Mouse (Mus musculus): ENCODE results near the gene Entr1. TPM values are rescaled to one million over a fixed set of nuclear protein-coding genes. Genes with fewer than 3 reads are reported as not detected.

Entr1 gene
- total RNA-seq, 1 experiment from 2014 or later = 83.7 TPM

DNA sequence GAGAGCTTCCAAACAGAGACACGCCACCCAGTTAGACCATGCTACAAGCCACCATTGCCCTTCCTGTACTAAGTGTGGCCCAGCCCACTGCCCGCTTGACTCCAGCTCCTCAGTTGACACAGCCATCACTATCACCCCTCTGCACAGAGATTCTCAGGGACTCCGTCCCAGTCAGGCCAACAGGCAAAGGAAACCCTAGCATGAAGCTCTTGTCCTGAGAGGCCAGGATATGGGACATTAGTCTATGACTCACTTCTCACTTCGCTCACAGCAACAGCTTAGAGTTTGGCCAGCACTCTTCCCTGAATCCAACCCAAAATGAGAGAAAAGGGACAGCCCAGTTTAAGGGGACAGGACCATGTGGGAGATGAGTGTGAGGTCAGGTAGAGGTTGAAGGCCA lies 34.7 kb downstream of the Entr1 start:
- ATAC-seq (replicated peaks; ENCODE audit: insufficient number of reproducible peaks, low FRiP score, low TSS enrichment, poor library complexity, severe bottlenecking) = no peak

DNA sequence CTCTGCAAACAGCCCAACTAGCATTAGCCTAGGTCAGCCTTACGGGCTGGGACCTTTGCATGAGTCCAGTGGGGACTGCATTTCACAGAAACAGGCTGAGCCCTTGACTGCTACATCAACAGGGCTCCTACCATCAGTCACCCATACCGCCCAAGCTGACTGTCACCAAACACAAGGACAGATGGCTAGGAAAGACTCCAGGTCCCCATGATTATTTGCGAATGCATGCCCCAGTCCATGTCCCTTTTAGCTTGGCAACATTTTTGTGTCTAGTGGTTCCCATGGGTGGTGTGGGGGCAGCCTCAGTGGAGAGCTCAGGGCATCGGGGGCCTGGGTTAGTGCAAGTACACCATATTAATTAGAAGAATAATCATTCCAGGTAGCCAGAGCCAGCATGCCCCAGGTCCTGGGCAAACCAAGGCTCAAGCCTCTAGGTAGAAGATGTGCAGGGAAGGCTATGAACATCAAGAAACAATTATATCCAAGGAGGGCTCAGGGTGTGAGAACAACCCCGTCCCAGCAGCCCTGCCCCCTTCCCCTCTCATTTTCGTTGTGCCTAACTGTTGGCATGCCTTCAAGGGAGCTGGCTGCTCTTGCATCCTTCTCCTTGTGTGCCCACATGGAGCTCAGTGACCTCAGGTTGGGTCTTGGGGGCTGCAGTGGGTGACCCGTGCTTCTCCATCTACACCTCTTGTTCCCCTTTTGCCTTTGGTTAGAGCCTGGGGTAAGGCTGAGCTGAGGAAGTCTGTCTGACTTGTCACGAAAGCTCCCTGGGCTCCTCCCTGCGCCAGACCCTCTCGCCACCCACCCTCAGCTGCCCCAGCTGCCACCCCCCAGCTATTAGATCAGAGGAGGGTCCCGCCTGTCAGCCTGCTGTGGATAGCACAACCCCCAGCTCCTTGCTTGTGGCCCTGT lies 35.8 kb downstream of the Entr1 start:
- ATAC-seq (replicated peaks; ENCODE audit: insufficient number of reproducible peaks, low FRiP score, low TSS enrichment, poor library complexity, severe bottlenecking) = no peak

DNA sequence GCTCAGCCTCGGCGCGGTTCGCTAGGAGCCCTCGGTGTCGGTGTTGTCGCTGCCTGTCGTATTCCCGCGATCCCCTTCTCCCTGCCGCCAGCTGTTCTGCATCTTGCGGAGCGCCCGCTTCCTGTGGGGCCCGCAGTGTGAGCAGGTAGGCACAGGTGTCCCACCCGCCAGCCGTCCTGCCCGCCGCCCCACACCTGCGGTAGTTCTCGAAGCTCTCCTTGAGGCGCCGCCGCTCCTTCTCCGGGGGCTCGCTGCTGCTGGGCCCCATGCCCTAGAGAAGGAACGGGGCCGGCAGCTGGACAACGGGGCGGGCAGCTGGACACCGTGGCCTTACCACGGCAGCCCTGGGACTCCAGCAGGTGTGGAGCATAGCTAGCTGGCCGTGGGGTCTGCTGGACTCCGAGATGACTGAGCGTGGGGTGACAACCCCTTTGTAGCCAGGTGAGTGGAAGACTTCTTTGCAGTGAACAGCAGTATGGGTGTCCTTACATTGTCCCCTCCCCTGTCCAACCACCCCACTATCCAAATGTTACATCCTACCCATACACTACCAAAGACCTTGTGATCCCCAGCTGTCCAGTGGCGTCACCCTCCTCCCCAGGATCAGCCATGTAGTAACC lies 36.7 kb downstream of the Entr1 start:
- ATAC-seq (replicated peaks; ENCODE audit: insufficient number of reproducible peaks, low FRiP score, low TSS enrichment, poor library complexity, severe bottlenecking) = no peak

DNA sequence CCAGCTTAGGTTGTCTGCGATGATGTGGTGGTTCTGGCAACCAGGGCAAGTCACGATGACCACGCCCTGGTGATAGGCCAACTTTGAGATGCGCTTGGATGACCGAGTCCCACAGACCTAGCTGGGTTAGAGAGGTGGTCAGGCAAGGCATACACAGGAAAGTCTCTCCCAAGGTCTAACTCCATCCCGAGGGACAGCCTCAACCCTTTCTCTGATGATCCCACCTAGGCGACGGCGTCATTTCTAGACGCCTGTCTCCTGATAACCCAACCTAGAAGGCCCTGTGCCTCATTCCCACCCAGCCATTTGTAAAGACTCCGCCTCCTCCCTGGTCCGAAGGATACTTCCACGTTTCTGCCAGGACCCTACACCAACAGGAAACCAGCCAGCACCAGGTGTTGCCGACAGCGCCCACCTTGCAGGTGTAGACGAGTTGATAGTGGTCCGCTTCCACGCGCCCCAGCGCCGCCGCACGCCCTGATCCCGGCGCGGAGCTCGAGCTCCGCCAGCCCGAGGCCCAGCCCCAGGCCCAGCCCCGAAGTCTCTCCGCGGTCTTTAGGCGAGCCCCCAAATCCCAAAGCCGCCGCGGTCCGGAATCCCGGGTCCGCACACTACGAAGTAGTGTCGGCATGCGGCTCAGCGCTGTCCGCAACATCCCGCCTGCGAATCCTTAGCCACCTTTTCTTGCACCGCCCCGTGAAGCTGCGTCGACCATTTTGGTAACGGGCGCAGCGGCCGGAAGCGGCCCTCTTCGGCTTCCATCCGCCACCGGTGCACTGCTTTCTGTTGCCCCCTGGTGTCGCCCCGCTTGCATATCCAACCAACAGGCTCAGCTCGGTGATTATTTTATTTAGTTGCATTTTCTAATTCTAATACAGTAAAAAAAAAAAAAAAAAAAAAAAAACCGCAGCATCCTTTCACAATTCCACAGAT lies 37.5 kb downstream of the Entr1 start, which contains the start of gene Dnlz:
Dnlz (minus strand) TSS at position 753 of the 933 bp plus-strand sequence.
- ATAC-seq (replicated peaks; ENCODE audit: insufficient number of reproducible peaks, low FRiP score, low TSS enrichment, poor library complexity, severe bottlenecking) = peak; percentile 84

DNA sequence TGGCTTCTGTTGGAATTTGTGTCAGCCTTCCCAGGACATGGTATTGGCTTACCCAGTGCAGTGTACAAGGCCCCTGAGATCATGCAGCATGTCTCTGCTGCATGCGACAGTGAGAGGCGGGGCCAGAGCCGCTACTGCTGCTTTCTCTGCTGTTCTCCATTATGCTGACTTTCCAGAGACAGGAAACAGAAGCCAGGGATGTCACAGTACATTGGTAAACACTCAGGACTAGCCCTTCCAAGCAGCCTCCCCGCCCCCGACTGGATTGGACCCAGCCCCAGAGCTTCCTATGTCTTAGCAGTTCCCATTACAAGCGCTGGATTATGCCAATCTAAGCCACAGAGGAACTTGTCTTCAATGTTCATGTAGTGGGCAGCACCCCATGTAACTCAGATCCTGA lies 40.9 kb downstream of the Entr1 start:
- ATAC-seq (replicated peaks; ENCODE audit: insufficient number of reproducible peaks, low FRiP score, low TSS enrichment, poor library complexity, severe bottlenecking) = no peak

DNA sequence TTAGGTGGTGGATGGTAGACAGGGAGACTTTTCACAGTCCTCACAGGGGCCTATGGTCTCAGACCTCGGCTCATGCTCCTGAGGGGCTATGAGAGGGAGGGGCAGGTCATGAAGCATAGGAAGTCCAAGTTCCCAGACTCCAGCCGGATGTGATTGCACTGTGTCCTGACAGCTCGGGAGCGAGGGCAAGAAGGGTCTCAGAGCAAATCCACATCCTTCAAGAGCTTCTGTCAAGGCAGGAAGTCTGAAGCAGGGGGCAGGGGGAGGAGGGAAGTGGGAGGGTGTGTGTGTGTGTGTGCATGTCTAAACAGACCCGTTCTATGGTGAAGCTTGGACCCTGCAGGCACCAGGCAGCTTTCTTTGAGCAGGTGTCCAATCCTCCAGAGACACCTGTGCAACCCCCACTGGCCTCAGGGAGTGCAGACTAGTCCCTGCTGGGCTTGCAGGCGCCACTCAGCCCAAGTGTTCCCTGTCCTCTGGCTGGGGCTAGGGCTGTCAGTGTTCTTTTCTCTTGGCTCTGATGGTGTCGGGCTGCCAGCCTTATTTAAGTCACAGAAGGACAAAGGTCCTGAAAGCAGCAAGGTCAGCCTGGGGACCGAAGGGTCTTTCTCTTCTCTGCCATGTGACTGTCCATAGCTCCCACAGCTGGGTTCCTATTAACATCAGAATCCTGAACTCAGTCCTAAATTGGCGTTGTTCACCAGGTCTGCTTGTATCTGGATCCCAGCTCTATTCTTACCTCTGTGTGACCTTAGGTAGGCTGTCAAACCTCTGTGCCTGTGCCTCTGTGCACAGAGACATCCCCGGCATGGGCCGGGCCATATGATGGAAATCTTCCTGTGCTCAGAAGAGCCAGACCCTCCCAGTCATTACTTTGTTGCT lies 46.3 kb downstream of the Entr1 start:
- ATAC-seq (replicated peaks; ENCODE audit: insufficient number of reproducible peaks, low FRiP score, low TSS enrichment, poor library complexity, severe bottlenecking) = no peak

DNA sequence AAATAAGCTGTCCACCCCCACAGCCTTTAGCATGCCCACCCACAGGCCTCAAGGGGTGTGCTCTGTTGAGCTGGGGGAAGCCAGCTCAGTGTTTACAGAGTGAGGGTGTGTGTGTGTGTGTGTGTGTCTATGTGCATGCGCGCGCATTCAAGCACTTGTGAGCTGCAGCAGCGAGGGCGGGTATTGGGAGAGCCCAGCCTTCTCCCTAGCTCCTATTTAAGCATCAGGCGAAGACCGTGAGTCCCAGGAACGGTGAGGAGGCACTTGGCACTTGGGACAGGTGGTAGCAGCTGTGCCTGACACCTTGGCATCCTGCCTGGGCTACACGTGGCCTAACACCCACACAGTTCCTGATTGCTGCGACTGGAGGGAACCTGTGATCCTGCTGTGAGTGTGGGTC lies 47.1 kb downstream of the Entr1 start:
- no peak for ATAC-seq (replicated peaks; ENCODE audit: insufficient number of reproducible peaks, low FRiP score, low TSS enrichment, poor library complexity, severe bottlenecking)

DNA sequence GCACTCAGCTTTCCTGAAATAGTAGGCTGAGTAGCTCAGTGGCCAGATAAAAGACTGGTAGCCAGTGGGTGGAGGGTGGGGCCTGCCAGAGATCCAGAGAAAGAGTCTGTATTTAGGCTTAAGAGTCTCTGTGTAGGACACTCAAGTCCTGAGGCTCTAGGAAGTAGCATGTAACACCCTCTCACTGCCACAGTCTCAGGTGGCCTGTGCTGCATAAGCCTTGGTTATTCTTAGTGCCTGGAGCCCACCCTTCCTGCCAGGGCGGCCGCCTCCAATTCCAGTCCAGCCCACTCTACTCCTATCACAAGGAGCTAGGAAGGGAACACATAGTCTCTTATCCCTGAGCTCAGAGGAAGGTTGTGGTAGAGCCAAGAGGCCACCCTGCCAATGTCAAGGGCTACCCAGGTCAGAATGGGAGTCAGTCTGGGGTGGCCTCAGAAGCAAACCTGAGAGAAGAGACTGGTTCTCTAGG lies 47.6 kb downstream of the Entr1 start:
- ATAC-seq (replicated peaks; ENCODE audit: insufficient number of reproducible peaks, low FRiP score, low TSS enrichment, poor library complexity, severe bottlenecking) = no peak

DNA sequence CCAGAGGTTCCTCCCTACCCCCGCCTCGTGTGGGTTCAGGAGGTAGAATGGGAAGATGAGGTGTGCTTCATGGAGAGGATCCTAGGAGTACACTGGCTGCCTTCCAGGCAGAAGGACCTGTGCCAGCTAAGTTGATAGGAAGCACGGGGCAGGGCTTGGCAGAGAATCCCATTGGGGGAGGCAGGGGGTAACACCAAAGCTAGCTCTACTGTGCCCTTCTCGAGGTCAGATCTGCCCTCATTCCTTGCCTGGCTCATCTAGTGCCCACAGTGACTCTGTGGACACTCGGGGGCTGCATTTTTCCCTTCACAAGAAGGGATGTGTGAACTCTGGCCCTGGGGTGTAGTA lies 49.9 kb downstream of the Entr1 start:
- no peak for ATAC-seq (replicated peaks; ENCODE audit: insufficient number of reproducible peaks, low FRiP score, low TSS enrichment, poor library complexity, severe bottlenecking)

DNA sequence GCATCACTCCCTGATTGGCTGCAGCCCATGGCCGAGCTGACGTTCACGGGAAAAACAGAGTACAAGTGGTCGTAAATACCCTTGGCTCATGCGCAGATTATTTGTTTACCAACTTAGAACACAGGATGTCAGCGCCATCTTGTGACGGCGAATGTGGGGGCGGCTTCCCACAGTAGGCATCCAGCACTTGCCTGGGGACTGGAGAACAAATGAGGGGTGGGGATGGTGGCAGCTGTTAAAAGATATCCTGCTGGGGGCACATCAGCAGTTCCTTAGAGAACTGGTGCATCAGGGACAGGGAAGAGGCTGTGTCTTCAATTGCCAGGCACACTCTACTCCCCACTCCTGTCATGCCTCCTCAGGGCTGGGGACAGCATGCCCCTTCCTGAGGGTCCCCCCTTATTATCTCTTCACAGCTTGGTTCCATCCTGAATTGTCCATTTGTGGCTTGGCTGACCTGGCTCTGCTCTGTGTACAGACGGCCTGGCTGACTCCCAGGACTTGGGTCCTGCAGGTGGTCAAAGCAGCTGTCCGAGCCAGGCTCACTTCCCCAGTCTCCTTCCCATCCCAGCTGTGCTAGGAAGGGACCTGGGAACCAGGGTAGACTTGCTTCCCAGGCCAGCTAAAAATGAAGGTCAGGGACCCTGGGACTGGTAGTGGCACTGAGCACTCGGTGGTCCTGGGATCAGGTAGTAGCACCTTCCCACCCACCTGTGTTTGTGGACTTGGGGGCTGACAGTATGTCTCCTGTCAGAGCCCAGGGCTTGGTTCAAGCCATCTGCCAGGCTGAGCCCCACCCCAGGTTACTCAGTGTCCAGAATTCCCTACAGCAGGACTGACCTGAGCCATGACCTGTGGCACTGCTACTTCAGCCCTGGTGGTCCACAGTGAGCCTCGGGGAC lies 50.6 kb downstream of the Entr1 start:
- 0 out of 2 replicates have a peak, but pooled peaks have one; percentile 13 for ATAC-seq (replicated peaks; ENCODE audit: insufficient number of reproducible peaks, low FRiP score, low TSS enrichment, poor library complexity, severe bottlenecking)

Other genes starting within 250 kb of the Entr1 start
- not detected in 3 replicates for gene Lhx3, start 181.0 kb downstream of the Entr1 start, total RNA-seq (2017)
- 2.8 to 5.5 TPM (median 3.6 TPM) in 3 replicates for gene Qsox2, start 151.8 kb downstream of the Entr1 start, total RNA-seq (2017)
- not detected in 3 replicates for gene Ccdc187, start 94.8 kb downstream of the Entr1 start, total RNA-seq (2017)
- 10.2 to 26.9 TPM (median 12.7 TPM) in 3 replicates for gene Gpsm1, start 73.8 kb downstream of the Entr1 start, total RNA-seq (2017)
- 3.4 to 8.6 TPM (median 3.7 TPM) in 3 replicates for gene Dnlz, start 37.2 kb downstream of the Entr1 start, total RNA-seq (2017)
- gene Card9, start 28.4 kb downstream of the Entr1 start, total RNA-seq (2017) = 82.3 to 116 TPM (median 106 TPM) in 3 replicates
- gene Snapc4, start 8.7 kb downstream of the Entr1 start, total RNA-seq (2017) = 29.6 to 63.7 TPM (median 31.7 TPM) in 3 replicates
- gene Pmpca, start within 50 bp of the Entr1 start, total RNA-seq (2017) = 54.9 to 68.4 TPM (median 59.0 TPM) in 3 replicates
- 6.1 to 17.0 TPM (median 8.7 TPM) in 3 replicates for gene Inpp5e, start 19.9 kb upstream of the Entr1 start, total RNA-seq (2017)
- 40.0 to 69.7 TPM (median 50.1 TPM) in 3 replicates for gene Sec16a, start 55.9 kb upstream of the Entr1 start, total RNA-seq (2017)
- 11.6 to 22.2 TPM (median 13.8 TPM) in 3 replicates for gene Notch1, start 127.3 kb upstream of the Entr1 start, total RNA-seq (2017)
- gene Egfl7, start 190.7 kb upstream of the Entr1 start, total RNA-seq (2017) = not detected in 3 replicates
- gene Gm20532, start 197.3 kb upstream of the Entr1 start, total RNA-seq (2017) = not detected in 3 replicates
- gene Agpat2, start 215.1 kb upstream of the Entr1 start, total RNA-seq (2017) = 24.2 to 27.3 TPM (median 25.1 TPM) in 3 replicates
- gene Fam69b, start 239.1 kb upstream of the Entr1 start, total RNA-seq (2017) = 2.1 to 4.9 TPM in 2 of 3 replicates, not detected in the other